In the genomic region with DNA sequence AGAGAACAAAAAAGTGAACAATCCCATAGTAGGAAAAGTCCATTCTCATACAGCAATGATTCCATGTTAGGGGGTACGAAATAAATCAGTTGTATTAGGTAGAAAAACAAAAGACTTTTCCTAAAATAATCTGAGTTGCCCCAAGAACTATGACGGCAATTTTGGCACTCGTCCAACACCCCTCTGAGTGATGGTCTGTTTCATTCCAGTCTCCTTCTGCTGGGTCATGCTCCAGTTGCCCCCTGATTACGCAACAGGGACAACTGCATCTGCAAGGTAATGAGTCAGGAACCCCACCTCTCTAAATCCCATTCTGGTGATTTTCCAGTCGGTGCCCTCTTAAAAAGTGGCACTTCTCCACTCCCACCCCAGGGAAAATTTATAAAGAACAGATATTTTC, we compare ENCODE assay signal across 8 mouse cellular contexts. TPM values are rescaled to one million over a fixed set of nuclear protein-coding genes. Genes with fewer than 3 reads are reported as not detected.
DNase-seq lines count a peak whose midpoint lies in the region; ATAC-seq and TF ChIP-seq lines count a peak whose summit lies in the region.

No protein-coding gene starts in this region.

- no peak overlapping the region for H3K27ac ChIP-seq in limb, embryonic 14.5 days (replicated peaks; ENCODE audit: low read depth, low read length)
- H3K27ac ChIP-seq in stomach, embryonic 15.5 days = no peak overlapping the region

- no peaks in the 10 kb centered on the region for H3K27me3 ChIP-seq in limb, embryonic 14.5 days (ENCODE audit: control insufficient read depth, insufficient read depth, low read length)
- no peaks in the 10 kb centered on the region for H3K27me3 ChIP-seq in stomach, embryonic 15.5 days (replicated peaks)

- intact Hi-C loops in heart, postnatal 10 days (cut with DNase I) = no loop called here

- 0 out of 2 replicates have a peak overlapping the region, but pooled peaks have one; percentile 67 for H3K4me3 ChIP-seq in limb, embryonic 14.5 days (replicated peaks; ENCODE audit: low read length)
- no peak overlapping the region for H3K4me3 ChIP-seq in stomach, embryonic 15.5 days (replicated peaks)

- WGBS in limb, embryonic 14.5 days = 49% methylated on average over 5 of the region's 5 CpGs
- 48% methylated on average over 5 of the region's 5 CpGs for WGBS in stomach, embryonic 15.5 days

- peak overlapping the region; percentile 86; the same call in 1 of the 2 replicates for H3K4me2 ChIP-seq in limb, embryonic 14.5 days (replicated peaks; ENCODE audit: low read depth, low read length, severe bottlenecking)
- peak overlapping the region; percentile 92 for H3K4me2 ChIP-seq in stomach, embryonic 15.5 days

- H3K9me3 ChIP-seq in limb, embryonic 14.5 days (ENCODE audit: control insufficient read depth, low read length) = no peaks in the 10 kb centered on the region
- H3K9me3 ChIP-seq in stomach, embryonic 15.5 days = no peaks in the 10 kb centered on the region

- no peak for TF ChIP-seq POLR2A in limb, embryonic 14.5 days (IDR thresholded peaks at IDR 0.05; ENCODE audit: borderline replicate concordance, extremely low read depth, insufficient read depth, insufficient read length)

- no peaks in the 10 kb centered on the region for H3K36me3 ChIP-seq in limb, embryonic 14.5 days (ENCODE audit: control insufficient read depth, insufficient read depth, low read length)
- H3K36me3 ChIP-seq in stomach, embryonic 15.5 days = no peaks in the 10 kb centered on the region

- H3K4me1 ChIP-seq in limb, embryonic 14.5 days (ENCODE audit: control insufficient read depth, insufficient read depth, low read length) = 0 out of 2 replicates have a peak, but pooled peaks cover 2% of the 10 kb centered on the region
- 0 out of 2 replicates have a peak, but pooled peaks cover 4% of the 10 kb centered on the region for H3K4me1 ChIP-seq in stomach, embryonic 15.5 days

- peak; percentile 51 for DNase-seq in CD4-positive, CD25-positive, alpha-beta regulatory T cell, adult 2 months (ENCODE audit: low read depth, low spot score)
- peak; percentile 34 for DNase-seq in right cerebral cortex, postnatal 14 days
- no peak for DNase-seq in right cerebral cortex, postnatal 25 days
- peak; percentile 19 to 51 for DNase-seq in heart, postnatal 10 days
- peak; percentile 23 for DNase-seq in limb, embryonic 14.5 days (ENCODE audit: low spot score)
- DNase-seq in ovary, adult 18-20 months (ENCODE audit: low spot score) = no peak

- H3K9ac ChIP-seq in limb, embryonic 14.5 days (ENCODE audit: low read depth, low read length, severe bottlenecking) = no peak overlapping the region
- H3K9ac ChIP-seq in stomach, embryonic 15.5 days = no peak overlapping the region

- ATAC-seq in CD4-positive, CD25-positive, alpha-beta regulatory T cell, adult 4 months = no peak
- ATAC-seq in limb, embryonic 14.5 days (ENCODE audit: low FRiP score, low read depth) = no peak
- ATAC-seq in stomach, embryonic 15.5 days (ENCODE audit: insufficient read depth, low FRiP score, low read depth) = no peak

RNA-seq across cellular contexts. Expression of a gene that starts 0.9 kb away (rescaled TPM):
- polyA plus RNA-seq in CD4-positive, CD25-positive, alpha-beta regulatory T cell, adult 4 months (2017; shearing (Covaris generic)) = 100 to 1,000 TPM; 382 to 479 TPM
- 100 to 1,000 TPM; 196 to 211 TPM for total RNA-seq in heart, postnatal 10 days (2021)
- 133 and 134 TPM in 2 replicates for polyA plus RNA-seq in limb, embryonic 14.5 days (2012; rRNA removed)
- polyA plus RNA-seq in limb, embryonic 14.5 days (2014; fragmentation: Nextera tagmentation; extraction: Ambion mirVana) = 174 and 180 TPM in 2 replicates
- 110 and 134 TPM in 2 replicates for polyA plus RNA-seq in stomach, embryonic 15.5 days (2015; fragmentation: Nextera tagmentation; extraction: Ambion mirVana)

RNA-seq across cellular contexts. Expression of a gene that starts 35.7 kb away (rescaled TPM):
- not detected for polyA plus RNA-seq in CD4-positive, CD25-positive, alpha-beta regulatory T cell, adult 4 months (2017; shearing (Covaris generic))
- 1 to 10 TPM; 7.3 to 7.6 TPM for total RNA-seq in heart, postnatal 10 days (2021)
- 5.6 and 6.5 TPM in 2 replicates for polyA plus RNA-seq in limb, embryonic 14.5 days (2012; rRNA removed)
- polyA plus RNA-seq in limb, embryonic 14.5 days (2014; fragmentation: Nextera tagmentation; extraction: Ambion mirVana) = 7.1 and 8.5 TPM in 2 replicates
- polyA plus RNA-seq in stomach, embryonic 15.5 days (2015; fragmentation: Nextera tagmentation; extraction: Ambion mirVana) = 5.5 and 6.6 TPM in 2 replicates

Comparison
In these comparisons a context has a peak if more than half of its experiments do, and no peak if none do; other contexts are left out.
1. DNase-seq: peak in CD4-positive, CD25-positive, alpha-beta regulatory T cell, adult 2 months (single experiment), right cerebral cortex, postnatal 14 days (single experiment), heart, postnatal 10 days (2 of 2) and limb, embryonic 14.5 days (single experiment); none in right cerebral cortex, postnatal 25 days (single experiment) and ovary, adult 18-20 months (single experiment).